Mouse (Mus musculus): ENCODE measurements around the gene Opn5. TPM values are rescaled to one million over a fixed set of nuclear protein-coding genes. Genes with fewer than 3 reads are reported as not detected.

Opn5 gene
- total and polyA plus RNA-seq, 3 experiments: not detected

DNA sequence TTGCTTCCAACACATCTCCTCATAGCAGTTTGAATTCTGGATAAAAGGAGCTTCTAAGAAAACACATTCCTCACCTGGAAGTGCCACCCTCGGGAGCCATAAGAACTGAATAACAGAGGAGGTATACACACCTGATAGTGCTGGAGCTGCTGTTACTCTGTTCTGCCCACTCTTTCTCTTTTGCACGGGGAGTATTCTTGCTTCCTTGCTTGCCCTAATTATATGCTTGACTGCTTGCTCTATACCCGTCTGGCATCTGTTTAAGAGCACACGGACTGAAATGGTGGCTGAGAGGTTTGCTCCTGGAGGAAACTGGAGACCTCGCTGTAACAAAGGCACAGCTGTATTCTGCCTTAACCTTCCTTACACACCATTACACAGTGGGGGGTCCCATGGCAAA lies 81.0 kb downstream of the Opn5 start:
- H3K79me2 ChIP-seq (replicated peaks; ENCODE audit: control insufficient read depth, extremely low read depth, insufficient read depth, poor library complexity, severe bottlenecking): no peaks in the 10 kb centered on the region
- no peak overlapping the region for H3K4me2 ChIP-seq (ENCODE audit: insufficient read depth, low read depth, poor library complexity, severe bottlenecking)
- in situ Hi-C loops (cut with MboI; ENCODE audit: low pct_ligation_motif_present, low pct_unique_long_range_greater_than_20kb, low sequenced_read_pairs) (no loop called here), dilution Hi-C loops (cut with MboI; ENCODE audit: extremely low pct_ligation_motif_present, extremely low pct_unique_long_range_greater_than_20kb, low sequenced_read_pairs) (no loop called here)
- H3K27me3 ChIP-seq (replicated peaks): no peaks in the 10 kb centered on the region
- TF ChIP-seq IRF4 (IDR thresholded peaks at IDR 0.05; ENCODE audit: low read depth, low read length) (no peak), JUND (conservative IDR thresholded peaks at IDR 0.05; ENCODE audit: low read depth, low read length) (no peak), ZC3H11A (IDR thresholded peaks at IDR 0.05; ENCODE audit: low read depth, low read length) (no peak), TCF12 (IDR thresholded peaks at IDR 0.05; ENCODE audit: low read depth, low read length) (no peak), TBP (conservative IDR thresholded peaks at IDR 0.05; ENCODE audit: low read depth, low read length) (no peak), CTCF (conservative IDR thresholded peaks at IDR 0.05 in 1 of 2, IDR thresholded peaks at IDR 0.05 in 1 of 2; ENCODE audit: low read depth in 2 of 2, low read length in 2 of 2) (no peak), MYC (IDR thresholded peaks at IDR 0.05; ENCODE audit: low read depth, low read length) (no peak), SMC3 (IDR thresholded peaks at IDR 0.05; ENCODE audit: low read depth, low read length) (no peak), CHD2 (IDR thresholded peaks at IDR 0.05; ENCODE audit: low read length) (no peak), MAFK (IDR thresholded peaks at IDR 0.05; ENCODE audit: insufficient replicate concordance, low read length) (no peak), E2F4 (IDR thresholded peaks at IDR 0.05; ENCODE audit: insufficient replicate concordance, low read depth, low read length) (no peak), MAZ (IDR thresholded peaks at IDR 0.05; ENCODE audit: low read depth, low read length) (no peak), ETS1 (conservative IDR thresholded peaks at IDR 0.05; ENCODE audit: low read depth, low read length) (no peak), MEF2A (IDR thresholded peaks at IDR 0.05; ENCODE audit: borderline replicate concordance, low read depth, low read length) (no peak), CHD1 (IDR thresholded peaks at IDR 0.05; ENCODE audit: low read depth, low read length) (no peak), ZMIZ1 (IDR thresholded peaks at IDR 0.05; ENCODE audit: low read depth, low read length) (no peak), JUN (IDR thresholded peaks at IDR 0.05; ENCODE audit: insufficient read depth, low read depth, low read length) (no peak), ELF1 (IDR thresholded peaks at IDR 0.05; ENCODE audit: low read depth, low read length) (no peak), USF2 (conservative IDR thresholded peaks at IDR 0.05; ENCODE audit: low read depth, low read length) (no peak), USF1 (IDR thresholded peaks at IDR 0.05; ENCODE audit: low read depth, low read length) (no peak)
- no peak overlapping the region for H3K4me3 ChIP-seq (replicated peaks in 1 of 3; ENCODE audit: low read depth in 2 of 3, low read length in 2 of 3, poor library complexity in 1 of 3)
- H3K36me3 ChIP-seq (replicated peaks in 1 of 2; ENCODE audit: control insufficient read depth in 1 of 2, insufficient read depth in 1 of 2, low read length in 1 of 2): no peaks in the 10 kb centered on the region
- H3K4me1 ChIP-seq (ENCODE audit: control insufficient read depth in 1 of 2, insufficient read depth in 2 of 2): 0 out of 4 replicates have a peak, but pooled peaks cover 0 to 8% of the 10 kb centered on the region in 2 experiments
- H3K9ac ChIP-seq (ENCODE audit: insufficient read depth, low read depth): no peak overlapping the region
- H3K9me3 ChIP-seq (replicated peaks; ENCODE audit: low read length): peaks cover 2% of the 10 kb centered on the region
- DNase-seq (ENCODE audit: extremely low read depth): peak; percentile 3
- no peak overlapping the region for H3K27ac ChIP-seq (ENCODE audit: insufficient read depth, low read depth)
